Mouse (Mus musculus) urinary bladder, postnatal 25 days (tissue): ENCODE measurements at regions not wholly inside any gene's neighbourhood (a gene's known extent, or its start where the extent isn't known, plus 50 kb on each side); places are given as distances from the start of the nearest gene placed in this dataset.

Experiments
- DNase-seq: peaks from one replicate; pipeline ENCODE4 v3.0.0; 2022; ENCODE audit warnings: low spot score

GRCm38 (mm10) chr3:40076824-40077223, 454.3 kb upstream of the Intu start:
- DNase-seq: no peak

DNA sequence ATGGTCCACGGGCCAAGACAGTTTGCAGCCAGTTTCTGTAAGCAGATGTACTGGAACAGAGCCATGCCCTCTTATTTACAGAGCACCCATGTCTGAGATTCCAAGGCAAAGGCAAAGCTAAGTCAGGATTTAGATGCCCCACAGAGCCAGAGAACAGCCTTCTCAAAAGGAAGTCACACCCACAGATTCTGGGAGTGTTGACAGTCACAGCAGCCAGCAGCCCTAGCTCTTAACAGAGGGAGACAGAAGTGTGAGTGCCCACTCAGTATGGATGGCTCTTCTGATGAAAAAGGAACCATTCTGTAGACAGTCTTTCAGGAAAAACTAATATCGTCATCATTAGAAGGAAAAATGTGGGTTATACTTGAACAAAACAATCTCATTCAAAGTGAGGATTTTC, 446.0 kb upstream of the Intu start:
- DNase-seq: no peak

GRCm38 (mm10) chr3:40091773-40092343, 439.2 kb upstream of the Intu start:
- no peak for DNase-seq

DNA sequence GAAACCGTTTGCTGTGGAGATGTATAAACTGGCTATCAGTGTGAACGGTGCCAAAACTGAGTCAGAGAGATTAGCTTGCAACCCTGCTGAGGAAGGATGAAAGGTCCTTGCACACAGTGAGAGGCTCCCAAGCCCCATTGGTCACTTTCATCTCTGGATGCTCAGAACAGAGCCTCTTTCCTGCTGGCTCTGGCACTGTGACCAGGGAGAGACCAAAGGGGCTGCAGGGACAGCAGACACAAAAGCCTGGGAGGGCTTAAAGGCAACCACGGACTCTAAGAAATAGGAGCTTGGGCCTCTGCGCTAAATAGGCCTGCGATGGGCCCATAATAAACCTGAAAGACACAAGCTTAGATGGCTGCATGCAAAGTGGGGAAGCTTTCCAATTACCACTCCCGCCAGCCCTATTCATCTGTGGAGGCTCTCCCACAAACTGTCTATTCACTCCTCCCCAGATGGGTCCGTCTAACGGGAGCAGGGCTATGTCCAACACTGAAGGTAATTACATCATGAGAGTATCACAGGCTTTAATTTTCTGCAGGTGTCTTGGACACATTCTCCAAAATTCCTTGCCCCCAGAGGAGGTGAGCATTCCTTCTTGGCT, 438.2 kb upstream of the Intu start:
- no peak for DNase-seq

- no peak for DNase-seq
Measured at GRCm38 (mm10) chr3:40094040-40094439, 437.0 kb upstream of the Intu start.

GRCm38 (mm10) chr3:40094701-40095100, 436.4 kb upstream of the Intu start:
- no peak for DNase-seq

- DNase-seq: no peak
Measured at GRCm38 (mm10) chr3:40102698-40103097, 428.4 kb upstream of the Intu start.

- DNase-seq: no peak
Measured at GRCm38 (mm10) chr3:40114811-40115210, 416.3 kb upstream of the Intu start.

- no peak for DNase-seq
Measured at GRCm38 (mm10) chr3:40118551-40118950, 412.5 kb upstream of the Intu start.

DNA sequence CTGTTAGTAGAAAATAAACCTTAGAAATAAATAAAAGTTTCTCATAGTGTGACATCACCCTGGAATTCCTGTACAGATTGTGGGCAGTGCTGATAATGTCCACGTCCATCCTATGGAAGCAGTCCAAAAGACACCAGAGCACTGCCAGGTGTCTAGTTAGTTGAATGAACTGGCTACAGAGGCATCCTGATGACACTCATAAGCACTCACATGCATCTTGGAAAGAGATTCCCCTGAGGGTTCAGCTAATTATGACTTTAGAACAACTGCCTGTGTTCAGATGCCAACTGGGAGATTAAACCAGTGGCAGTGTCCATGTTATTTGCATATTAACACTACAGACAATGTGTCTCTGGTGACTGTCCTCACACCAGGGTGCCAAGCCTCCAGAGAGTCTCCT, 411.6 kb upstream of the Intu start:
- no peak for DNase-seq

GRCm38 (mm10) chr3:40120298-40120875, 410.7 kb upstream of the Intu start:
- DNase-seq: no peak

DNA sequence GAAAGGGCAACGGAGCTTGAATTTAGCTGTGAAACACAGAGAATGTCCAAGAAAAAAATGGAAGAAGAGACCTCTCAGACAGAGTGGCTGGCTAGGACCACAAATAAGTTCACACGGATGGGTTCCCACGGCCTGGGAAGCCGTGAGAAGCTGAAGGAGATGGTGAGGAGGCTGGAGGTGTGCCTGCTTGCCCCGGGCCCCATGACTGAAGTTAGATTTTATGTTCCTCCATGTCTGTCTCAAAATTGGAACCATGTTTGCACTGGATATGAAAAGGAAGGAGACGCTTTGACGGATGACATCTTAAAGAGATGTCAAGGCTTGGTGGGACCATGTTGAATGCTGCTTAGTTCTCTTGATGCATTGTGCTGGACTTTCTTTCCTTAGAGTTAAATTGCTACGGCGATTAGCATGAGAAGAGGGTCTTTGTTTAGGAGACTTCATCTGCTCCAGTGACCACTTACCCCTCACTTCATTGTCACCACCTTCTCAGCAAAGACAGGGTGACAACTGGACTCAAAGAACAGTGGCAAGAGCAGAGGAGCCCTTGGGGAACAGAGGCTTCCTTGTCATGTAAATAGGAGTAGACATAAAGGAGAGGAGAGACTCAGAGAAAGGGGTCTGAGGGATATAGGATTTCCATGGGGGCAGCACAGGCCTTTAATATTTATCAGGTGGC, 407.4 kb upstream of the Intu start:
- DNase-seq: no peak

GRCm38 (mm10) chr3:40126903-40127302, 404.2 kb upstream of the Intu start:
- no peak for DNase-seq

- no peak for DNase-seq
Measured at GRCm38 (mm10) chr3:40130858-40131584, 400.1 kb upstream of the Intu start.

- no peak for DNase-seq
Measured at GRCm38 (mm10) chr3:40138671-40139070, 392.4 kb upstream of the Intu start.

DNA sequence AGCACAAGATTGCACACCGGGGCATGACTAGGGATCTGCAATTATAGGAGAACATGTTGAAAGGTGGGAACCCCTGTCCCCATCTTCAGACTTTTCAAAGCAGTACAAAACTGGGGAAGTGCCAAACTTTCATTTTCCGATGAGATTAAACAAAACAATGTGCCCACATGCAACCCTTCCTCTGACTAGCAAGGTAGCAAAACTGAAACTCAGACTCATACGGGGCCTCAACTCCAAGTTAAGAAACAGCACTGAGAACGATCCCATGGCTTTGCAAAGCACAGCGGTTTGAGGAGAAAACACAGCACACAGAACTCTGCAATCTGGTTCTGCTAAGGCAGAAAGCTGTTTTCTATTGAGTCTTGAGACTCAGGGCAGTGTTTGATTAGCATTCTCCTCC, 388.9 kb upstream of the Intu start:
- no peak for DNase-seq

DNA sequence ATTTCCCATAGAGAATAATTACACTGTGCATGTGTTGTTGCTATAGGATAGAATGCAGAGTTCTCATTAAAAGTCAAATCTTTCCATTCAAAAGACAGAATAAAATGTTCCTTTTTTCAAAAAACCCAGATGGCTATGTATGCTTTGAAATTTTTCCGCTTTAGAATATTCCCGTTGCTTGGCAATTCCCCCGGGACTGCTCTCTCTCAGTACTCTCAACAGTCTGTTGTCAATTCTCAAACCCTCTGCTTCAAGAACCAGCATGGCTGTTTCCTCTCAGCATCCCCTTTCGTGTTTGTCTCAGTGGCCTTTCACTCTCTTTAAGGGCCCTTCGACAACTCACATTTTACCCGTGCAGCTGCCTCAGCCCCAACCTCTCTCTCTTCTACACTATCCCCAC, 372.5 kb upstream of the Intu start:
- no peak for DNase-seq

DNA sequence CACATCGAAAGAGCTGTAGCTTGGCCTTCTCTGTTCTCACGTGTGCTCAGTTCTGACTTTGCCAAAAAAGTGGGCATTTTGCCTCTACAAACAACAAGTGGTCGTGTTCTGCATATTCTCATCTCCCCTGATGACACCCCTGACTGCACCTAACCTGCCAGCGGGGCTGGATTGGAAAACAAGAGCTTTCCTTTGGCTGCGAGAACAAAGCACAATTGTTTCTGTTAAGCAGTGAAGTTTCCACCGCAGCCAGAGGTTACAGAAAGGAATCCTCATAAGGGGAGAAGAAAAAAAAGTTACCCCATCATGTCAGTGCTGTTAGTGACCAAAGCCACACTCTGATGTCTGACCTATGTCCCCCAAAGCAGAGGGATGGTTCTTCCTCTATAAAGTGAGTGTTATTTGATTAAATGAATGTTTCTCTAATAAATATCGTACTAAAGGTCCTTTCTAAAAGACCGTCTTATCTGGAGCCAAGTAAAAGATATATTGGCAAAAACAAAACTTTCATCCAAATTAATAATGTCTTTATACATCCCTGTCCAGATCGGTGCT, 371.4 kb upstream of the Intu start:
- no peak for DNase-seq

DNA sequence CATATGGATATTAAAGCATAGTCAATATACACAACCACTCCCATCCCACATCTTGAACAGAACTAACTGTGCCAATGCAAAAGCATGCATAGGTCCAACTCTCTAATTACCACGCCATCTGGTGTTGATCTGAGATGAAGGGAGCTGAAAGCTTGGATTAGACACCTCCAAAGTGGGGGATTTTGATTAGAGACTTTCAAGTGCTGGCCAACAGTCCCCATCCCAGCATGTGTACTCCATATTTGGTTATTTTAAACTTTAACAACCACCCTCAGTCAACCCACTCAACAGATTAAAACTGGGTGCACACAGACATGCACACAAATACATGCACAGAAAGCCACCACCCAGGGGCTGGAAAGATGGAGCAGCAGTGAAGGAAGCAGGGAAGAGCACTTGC, 366.9 kb upstream of the Intu start:
- DNase-seq: no peak

- no peak for DNase-seq
Measured at GRCm38 (mm10) chr3:40167970-40168626, 363.0 kb upstream of the Intu start.

DNA sequence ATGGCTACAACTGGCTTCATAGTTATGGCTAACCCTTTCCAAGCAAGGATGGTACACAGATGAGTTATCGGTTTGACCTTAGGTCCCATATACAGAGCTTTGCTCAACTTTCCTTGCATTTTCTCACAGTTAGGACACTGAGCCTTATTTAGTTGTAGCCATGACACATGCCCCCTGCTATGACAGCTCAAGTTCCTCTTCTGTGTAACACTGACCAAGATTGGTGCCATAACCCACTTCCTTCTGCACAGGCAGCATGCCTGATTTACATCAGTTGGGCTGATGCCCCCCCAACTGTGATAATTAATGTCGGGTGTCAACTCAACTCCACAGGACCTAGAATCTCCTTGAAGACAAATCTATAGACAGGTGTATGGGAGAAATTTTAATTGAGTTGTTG, 361.5 kb upstream of the Intu start:
- DNase-seq: no peak
